Comparison of ENCODE assay signal across 10 mouse cellular contexts in the genomic region with DNA sequence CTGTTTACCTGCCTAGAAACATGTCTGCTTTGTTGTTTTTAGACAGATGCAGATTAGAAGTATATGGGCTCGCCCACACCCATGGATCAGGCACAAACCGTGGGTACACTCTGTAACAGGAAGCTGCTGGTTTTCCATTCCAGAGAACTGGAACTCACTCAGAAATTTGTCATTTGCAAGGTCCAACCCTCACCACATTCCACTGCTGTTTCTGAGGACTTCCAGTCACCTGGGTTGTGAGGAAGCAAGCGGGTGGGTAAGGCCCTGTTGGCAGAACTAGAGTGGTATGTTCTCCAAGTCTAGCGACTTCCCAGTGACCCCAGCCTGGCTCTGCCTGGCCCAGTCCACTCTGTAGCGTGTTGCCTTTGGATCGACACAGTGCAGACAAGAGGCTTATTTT.
DNase-seq lines count a peak whose midpoint lies in the region.
"Had no signal": no experiment of that assay in that cellular context is flagged by ENCODE, and none has a peak within 500 bp of the region (broad histone marks: within the 10 kb centered on the region; RNA-seq: fewer than 3 reads in every experiment).

No protein-coding gene starts in this region.

- DNase-seq in gastrocnemius, adult 18-20 months (ENCODE audit: low spot score) = peak; percentile 62
- no peak for DNase-seq in gastrocnemius, postnatal 10 days
- DNase-seq in left cerebral cortex, postnatal 36 days (ENCODE audit: low spot score in 2 of 2) = peak; percentile 59 to 68
- DNase-seq in left cerebral cortex, postnatal 10 days (ENCODE audit: extremely low spot score in 1 of 2, low spot score in 2 of 2) = no peak
- DNase-seq in fibroblast of lung, adult 2 months (ENCODE audit: low read depth) = peak; percentile 61
- peak; percentile 27 for DNase-seq in heart, postnatal 25 days (ENCODE audit: low spot score)
- no peak for DNase-seq in natural killer cell, adult 2 months (ENCODE audit: low spot score in 2 of 2)
- no peak for DNase-seq in adrenal gland, postnatal 36 days
- DNase-seq: adrenal gland, adult 8-10 months; thymus, postnatal 36 days had no signal

- intact Hi-C loops in left cerebral cortex, postnatal 36 days (cut with DNase I) = no loop called here
- intact Hi-C loops in left cerebral cortex, postnatal 10 days (cut with DNase I) = no loop called here
- intact Hi-C loops in heart, postnatal 25 days (cut with DNase I) = no loop called here

Comparison
In these comparisons a context has a peak if more than half of its experiments do, and no peak if none do; other contexts are left out.
1. DNase-seq: peak in gastrocnemius, adult 18-20 months (single experiment), left cerebral cortex, postnatal 36 days (2 of 2), fibroblast of lung, adult 2 months (single experiment) and heart, postnatal 25 days (single experiment); none in gastrocnemius, postnatal 10 days (single experiment), left cerebral cortex, postnatal 10 days (0 of 2), natural killer cell, adult 2 months (0 of 2) and adrenal gland, postnatal 36 days (0 of 2).